Mouse (Mus musculus) 3T3-L1 (cell line): ENCODE measurements around the gene Cer1.

Experiments used
- DNase-seq: peaks from one replicate; pipeline ENCODE4 v3.0.0-alpha.2; 2015; ENCODE audit warnings: low read depth, low spot score

The Cer1 gene

GRCm38 (mm10) chr4:82874791-82875190 is 10.2 kb downstream of the Cer1 start:
- DNase-seq, result no peak

- DNase-seq, result no peak
These were observed 12.4 kb downstream of the Cer1 start for GRCm38 (mm10) chr4:82872548-82872947.

- DNase-seq, result no peak
These were observed 12.8 kb downstream of the Cer1 start for GRCm38 (mm10) chr4:82872121-82872520.

DNA sequence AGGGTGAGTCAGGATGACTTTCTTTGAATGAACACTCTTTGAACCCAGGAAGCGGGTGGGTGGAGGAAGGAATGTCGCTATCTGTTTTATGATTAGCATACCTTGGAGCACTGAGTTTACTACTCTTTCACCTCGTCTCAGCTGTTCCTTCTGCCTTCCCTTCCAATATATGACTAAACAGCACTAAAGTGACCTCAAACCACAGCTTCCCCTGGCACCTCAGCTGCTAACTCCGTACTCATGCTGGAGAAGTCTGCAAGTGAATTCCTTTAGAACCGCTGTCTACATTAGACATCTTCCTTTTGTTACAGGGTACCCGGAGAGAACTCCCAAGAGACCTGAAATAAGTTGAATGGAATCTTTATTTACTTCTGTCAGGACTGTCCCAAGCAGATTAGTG is 14.0 kb downstream of the Cer1 start:
- peak; percentile 65 for DNase-seq

GRCm38 (mm10) chr4:82867731-82868445 is 17.1 kb downstream of the Cer1 start:
- DNase-seq, result no peak

- no peak for DNase-seq
These were observed 17.8 kb downstream of the Cer1 start for GRCm38 (mm10) chr4:82867111-82867510.

DNA sequence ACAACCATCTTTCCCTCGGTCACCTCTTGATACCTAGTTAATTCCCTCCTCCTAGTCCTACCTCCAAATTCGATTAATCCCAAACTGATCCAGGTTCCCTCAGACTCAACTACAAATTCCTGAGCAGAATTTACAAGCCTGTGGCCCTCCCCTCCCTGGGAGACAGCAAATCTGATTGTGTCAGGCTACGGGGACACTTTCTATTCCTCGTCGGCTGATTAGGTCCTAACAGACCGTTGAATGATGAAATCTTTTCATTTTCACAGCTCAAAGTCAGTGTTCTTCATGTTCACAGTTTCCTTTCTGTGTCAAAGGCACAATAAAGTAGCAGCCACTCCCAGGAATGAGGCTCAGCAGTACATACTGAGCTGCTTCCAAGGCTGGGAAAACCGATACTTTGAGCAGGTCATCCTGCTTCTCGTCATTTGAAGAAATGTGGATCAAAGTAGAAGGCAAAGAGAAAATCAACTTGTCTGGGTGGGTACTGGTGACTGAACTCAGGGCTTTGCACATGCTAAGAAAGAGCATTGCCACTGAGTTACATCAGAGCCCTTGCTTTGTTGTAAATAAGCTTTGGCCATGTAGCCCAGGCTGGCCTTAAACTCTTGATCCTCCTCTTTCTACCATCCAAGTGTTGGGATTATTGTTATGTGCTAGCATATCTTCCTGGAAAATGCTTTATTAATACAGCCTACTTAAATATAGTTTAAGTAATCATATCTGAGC is 19.8 kb downstream of the Cer1 start:
- DNase-seq, result no peak

GRCm38 (mm10) chr4:82863316-82863715 is 21.6 kb downstream of the Cer1 start:
- no peak for DNase-seq

DNA sequence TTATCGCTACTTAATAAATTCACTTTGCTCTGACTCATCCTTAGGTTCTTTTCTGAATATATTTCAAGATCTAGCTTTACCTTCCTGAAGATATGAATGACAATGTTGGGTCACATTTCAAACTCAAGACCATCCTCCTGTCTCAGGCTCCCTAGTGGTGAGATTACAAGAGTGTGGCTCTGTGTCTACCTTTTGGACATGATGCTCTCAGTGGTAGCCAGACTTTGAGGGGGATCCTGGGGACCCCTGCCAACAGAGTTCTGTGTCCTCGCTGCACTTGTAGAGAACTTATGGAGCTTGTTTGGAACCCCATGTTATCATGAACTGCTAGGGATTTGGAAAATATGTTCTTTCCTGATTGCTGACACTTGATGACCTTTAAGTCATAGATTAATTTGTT is 23.5 kb downstream of the Cer1 start:
- DNase-seq, result no peak

DNA sequence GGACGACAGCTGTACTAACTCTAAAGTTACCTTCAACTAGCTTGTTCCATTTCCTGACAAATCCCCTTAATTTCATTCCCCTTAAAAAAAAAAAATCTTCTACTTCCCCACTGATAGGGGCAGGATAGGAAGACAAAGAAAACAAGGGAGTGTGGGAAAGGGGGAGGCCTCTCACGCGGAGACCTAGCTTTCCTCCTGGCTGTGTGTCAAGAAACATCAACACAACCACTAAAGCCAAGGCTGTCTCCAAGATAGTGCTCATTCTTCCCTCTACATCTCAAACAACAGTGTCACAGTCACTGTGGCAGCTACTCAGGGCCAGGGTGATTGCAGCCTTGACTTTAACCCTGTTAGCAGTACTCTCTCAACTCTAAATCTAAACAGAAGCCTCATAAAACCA is 24.4 kb downstream of the Cer1 start:
- DNase-seq, result no peak

DNA sequence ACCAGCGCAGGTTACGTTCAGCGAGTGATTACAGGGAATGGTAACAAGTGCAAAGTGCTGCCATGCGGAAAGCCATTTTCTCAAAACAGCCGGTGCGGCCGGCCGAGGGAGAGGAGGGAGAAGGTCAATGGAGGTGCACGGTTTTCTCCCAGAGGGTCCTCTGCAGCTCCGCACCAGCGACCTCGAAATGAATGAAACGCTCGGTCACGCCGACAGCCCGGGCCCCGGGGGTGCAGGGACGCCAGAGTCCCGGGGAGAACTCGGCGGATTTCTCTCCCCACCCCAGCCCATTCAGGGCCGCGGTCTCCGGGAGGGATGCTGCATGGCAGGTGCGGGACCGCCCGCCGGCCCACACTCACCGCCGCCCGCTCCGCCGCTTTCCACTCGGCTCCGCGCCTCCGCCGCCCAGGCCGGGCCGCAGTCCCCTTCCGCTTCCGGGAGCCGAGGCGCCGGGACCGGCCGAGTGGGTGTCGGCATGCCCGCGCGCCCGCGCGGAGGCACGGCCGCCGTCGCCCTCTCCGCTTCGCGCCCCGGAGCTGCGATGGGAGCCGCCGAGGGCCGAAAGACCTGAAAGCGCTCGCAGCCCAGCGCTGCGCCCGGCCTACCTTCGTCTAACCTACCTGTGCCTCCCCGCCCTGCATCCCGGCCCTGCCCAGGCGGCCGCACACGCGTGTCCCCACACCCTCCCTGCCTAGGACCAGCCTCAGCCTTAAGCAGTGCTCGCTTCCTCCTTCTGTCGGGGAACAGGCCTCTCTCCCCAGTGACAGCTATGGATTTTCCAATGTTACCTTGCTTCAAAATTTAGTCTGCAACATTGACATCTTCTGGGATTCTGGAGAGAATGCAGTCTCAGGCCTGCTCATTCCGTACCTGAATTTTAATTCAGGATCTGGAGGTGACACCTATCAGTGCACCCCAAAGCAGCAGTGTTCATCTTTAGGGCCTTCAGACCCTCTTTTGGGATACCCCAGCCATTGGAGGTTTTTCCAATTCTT is 25.5 kb downstream of the Cer1 start, which contains the start of gene Zdhhc21:
Gene Zdhhc21, minus strand, starts transcription at position 828 of the 995 bp plus-strand sequence.
- peak; percentile 35 for DNase-seq

DNA sequence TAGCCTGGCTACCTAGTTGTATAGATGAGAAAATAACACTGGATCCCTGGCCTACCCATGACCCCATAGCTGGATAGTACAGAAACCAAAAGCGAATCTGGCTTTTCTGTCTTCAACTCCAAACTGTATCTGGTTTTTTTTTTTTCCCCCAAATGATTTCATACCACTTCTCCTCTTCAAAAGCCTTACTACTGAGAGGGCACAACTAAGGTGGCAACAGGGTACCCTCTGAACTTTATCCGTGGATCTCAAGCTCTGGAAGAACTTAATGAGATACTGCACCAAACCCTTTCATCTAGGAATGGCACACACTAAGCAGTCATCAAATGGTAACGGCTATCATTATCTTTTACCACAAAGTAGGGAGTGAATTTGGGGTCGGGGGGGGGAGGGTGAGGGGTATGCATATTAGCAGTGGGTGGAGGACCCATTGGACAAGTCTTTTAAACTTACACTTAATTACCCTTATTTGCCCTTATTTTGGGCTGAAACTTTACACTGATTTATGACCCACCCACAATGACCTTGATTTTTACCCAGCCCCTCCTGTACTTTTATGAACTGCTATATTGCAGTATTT is 26.4 kb downstream of the Cer1 start:
- peak; percentile 10 for DNase-seq

GRCm38 (mm10) chr4:82856986-82857385 is 28.0 kb downstream of the Cer1 start:
- DNase-seq, result no peak

GRCm38 (mm10) chr4:82853809-82854208 is 31.1 kb downstream of the Cer1 start:
- DNase-seq, result no peak

DNA sequence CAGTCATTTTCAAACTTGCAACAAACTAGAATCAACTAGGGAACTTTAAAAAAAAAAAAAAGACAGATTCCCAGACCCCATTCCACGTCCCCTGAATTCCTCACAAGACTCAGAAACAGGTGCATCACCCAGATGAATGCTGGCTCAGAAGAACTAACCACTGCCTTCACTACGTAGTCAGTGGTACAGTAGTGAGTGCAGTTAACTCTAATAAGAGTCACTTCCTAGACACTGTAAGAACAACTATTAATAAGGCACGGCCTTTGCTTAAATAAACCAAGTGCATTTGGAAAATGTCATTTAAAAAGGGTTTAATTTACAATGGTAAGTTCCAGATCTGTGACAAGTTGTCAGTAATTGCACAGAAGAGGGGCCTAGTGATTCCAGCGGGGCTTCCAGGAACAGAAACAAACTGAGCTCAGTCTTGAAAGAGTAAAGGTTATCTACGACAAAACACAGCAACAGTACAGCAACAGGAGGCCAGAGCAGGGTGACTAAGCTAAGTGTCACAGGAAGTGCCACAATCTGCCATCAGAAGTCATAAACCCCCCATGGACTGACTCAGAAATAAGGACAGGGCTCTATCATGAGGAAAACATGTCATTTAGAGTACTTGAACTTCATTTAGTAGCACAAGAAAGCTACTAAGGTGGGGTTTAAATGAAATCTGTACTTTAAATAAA is 36.3 kb downstream of the Cer1 start:
- DNase-seq, result peak; percentile 17

- DNase-seq, result peak; percentile 24
These were observed 47.3 kb downstream of the Cer1 start for GRCm38 (mm10) chr4:82837526-82838240.
